Mouse (Mus musculus) heart, postnatal 0 days (tissue): Measurements from ENCODE around the gene Nrip1.

Experiments used
- CTCF ChIP-seq: IDR thresholded peaks from 2 replicates; pipeline ENCODE4 v1.5.1; 2016; ENCODE audit warnings: antibody characterized with exemption, control low read depth, low read depth
- EP300 ChIP-seq: IDR thresholded peaks from 2 replicates; pipeline ENCODE4 v1.6.1; 2016; ENCODE audit warnings: antibody characterized with exemption, low read depth

- no peak for TF ChIP-seq CTCF
- no peak for TF ChIP-seq EP300
Measured at GRCm38 (mm10) chr16:76299511-76299910, 74.1 kb downstream of the Nrip1 start.
